Mouse (Mus musculus): Measurements from ENCODE around the gene Exoc4. TPM values are rescaled to one million over a fixed set of nuclear protein-coding genes. Genes with fewer than 3 reads are reported as not detected.

Exoc4 gene
- polyA plus RNA-seq, 1 experiment from 2014 or later, result 5.0 TPM

GRCm38 (mm10) chr6:33870468-33871142 lies 621.7 kb downstream of the Exoc4 start:
- H3K27me3 ChIP-seq (ENCODE audit: insufficient read depth, low read length), result no peaks in the 10 kb centered on the region
- DNase-seq (no peak), ATAC-seq (no peak)
- no peak overlapping the region for H3K9ac ChIP-seq (replicated peaks)
- H3K27ac ChIP-seq (ENCODE audit: low read depth), result no peak overlapping the region
- H3K4me1 ChIP-seq (ENCODE audit: insufficient read depth), result no peaks in the 10 kb centered on the region
- TF ChIP-seq EP300 (IDR thresholded peaks at IDR 0.05; ENCODE audit: low read depth) (no peak), CTCF (IDR thresholded peaks at IDR 0.05; ENCODE audit: low read depth) (no peak)
- no peaks in the 10 kb centered on the region for H3K36me3 ChIP-seq (replicated peaks; ENCODE audit: insufficient read depth, low read length)
- 74% methylated on average over 9 of the region's 9 CpGs for WGBS (ENCODE audit: insufficient replicate concordance)
- no peak overlapping the region for H3K4me2 ChIP-seq (ENCODE audit: low read depth, low read length)
- no peaks in the 10 kb centered on the region for H3K9me3 ChIP-seq (ENCODE audit: low read length)
- no peak overlapping the region for H3K4me3 ChIP-seq (ENCODE audit: low read depth, low read length)

GRCm38 (mm10) chr6:33871286-33871685 lies 622.4 kb downstream of the Exoc4 start:
- TF ChIP-seq CTCF (IDR thresholded peaks at IDR 0.05; ENCODE audit: low read depth), result no peak
- TF ChIP-seq EP300 (IDR thresholded peaks at IDR 0.05; ENCODE audit: low read depth), result no peak
- H3K36me3 ChIP-seq (replicated peaks; ENCODE audit: insufficient read depth, low read length), result no peaks in the 10 kb centered on the region
- H3K4me2 ChIP-seq (ENCODE audit: low read depth, low read length), result no peak overlapping the region
- no peaks in the 10 kb centered on the region for H3K4me1 ChIP-seq (ENCODE audit: insufficient read depth)
- H3K4me3 ChIP-seq (ENCODE audit: low read depth, low read length), result no peak overlapping the region
- no peak overlapping the region for H3K9ac ChIP-seq (replicated peaks)
- ATAC-seq, result no peak
- 78% methylated on average over 1 of the region's 1 CpGs for WGBS (ENCODE audit: insufficient replicate concordance)
- H3K27ac ChIP-seq (ENCODE audit: low read depth), result no peak overlapping the region
- no peaks in the 10 kb centered on the region for H3K9me3 ChIP-seq (ENCODE audit: low read length)
- no peaks in the 10 kb centered on the region for H3K27me3 ChIP-seq (ENCODE audit: insufficient read depth, low read length)
- DNase-seq, result no peak

GRCm38 (mm10) chr6:33872192-33872591 lies 623.3 kb downstream of the Exoc4 start:
- WGBS (ENCODE audit: insufficient replicate concordance), result 40% methylated on average over 1 of the region's 1 CpGs
- Histone ChIP-seq H3K4me3 (ENCODE audit: low read depth, low read length) (no peak overlapping the region), H3K9ac (replicated peaks) (no peak overlapping the region), H3K27me3 (ENCODE audit: insufficient read depth, low read length) (no peaks in the 10 kb centered on the region), H3K36me3 (replicated peaks; ENCODE audit: insufficient read depth, low read length) (no peaks in the 10 kb centered on the region), H3K9me3 (ENCODE audit: low read length) (no peaks in the 10 kb centered on the region), H3K27ac (ENCODE audit: low read depth) (no peak overlapping the region), H3K4me1 (ENCODE audit: insufficient read depth) (no peaks in the 10 kb centered on the region), H3K4me2 (ENCODE audit: low read depth, low read length) (no peak overlapping the region)
- ATAC-seq, result no peak
- no peak for DNase-seq
- TF ChIP-seq CTCF (IDR thresholded peaks at IDR 0.05; ENCODE audit: low read depth) (no peak), EP300 (IDR thresholded peaks at IDR 0.05; ENCODE audit: low read depth) (no peak)

GRCm38 (mm10) chr6:33873000-33873399 lies 624.1 kb downstream of the Exoc4 start:
- DNase-seq, result no peak
- no peak overlapping the region for H3K4me2 ChIP-seq (ENCODE audit: low read depth, low read length)
- WGBS (ENCODE audit: insufficient replicate concordance), result 66% methylated on average over 5 of the region's 5 CpGs
- TF ChIP-seq CTCF (IDR thresholded peaks at IDR 0.05; ENCODE audit: low read depth) (no peak), EP300 (IDR thresholded peaks at IDR 0.05; ENCODE audit: low read depth) (no peak)
- no peaks in the 10 kb centered on the region for H3K27me3 ChIP-seq (ENCODE audit: insufficient read depth, low read length)
- H3K27ac ChIP-seq (ENCODE audit: low read depth), result no peak overlapping the region
- no peak overlapping the region for H3K4me3 ChIP-seq (ENCODE audit: low read depth, low read length)
- H3K9ac ChIP-seq (replicated peaks), result no peak overlapping the region
- no peaks in the 10 kb centered on the region for H3K4me1 ChIP-seq (ENCODE audit: insufficient read depth)
- H3K9me3 ChIP-seq (ENCODE audit: low read length), result no peaks in the 10 kb centered on the region
- ATAC-seq, result no peak
- H3K36me3 ChIP-seq (replicated peaks; ENCODE audit: insufficient read depth, low read length), result no peaks in the 10 kb centered on the region

GRCm38 (mm10) chr6:33874291-33875014 lies 625.6 kb downstream of the Exoc4 start:
- no peak for TF ChIP-seq EP300 (IDR thresholded peaks at IDR 0.05; ENCODE audit: low read depth)
- no peak for TF ChIP-seq CTCF (IDR thresholded peaks at IDR 0.05; ENCODE audit: low read depth)
- WGBS (ENCODE audit: insufficient replicate concordance), result 74% methylated on average over 8 of the region's 8 CpGs
- ATAC-seq (no peak), DNase-seq (no peak)
- Histone ChIP-seq H3K36me3 (replicated peaks; ENCODE audit: insufficient read depth, low read length) (no peaks in the 10 kb centered on the region), H3K4me3 (ENCODE audit: low read depth, low read length) (no peak overlapping the region), H3K4me1 (ENCODE audit: insufficient read depth) (no peaks in the 10 kb centered on the region), H3K9me3 (ENCODE audit: low read length) (no peaks in the 10 kb centered on the region), H3K27ac (ENCODE audit: low read depth) (no peak overlapping the region), H3K4me2 (ENCODE audit: low read depth, low read length) (no peak overlapping the region), H3K27me3 (ENCODE audit: insufficient read depth, low read length) (no peaks in the 10 kb centered on the region), H3K9ac (replicated peaks) (no peak overlapping the region)

GRCm38 (mm10) chr6:33884141-33884683 lies 635.3 kb downstream of the Exoc4 start:
- Histone ChIP-seq H3K4me3 (ENCODE audit: low read depth, low read length) (no peak overlapping the region), H3K9me3 (ENCODE audit: low read length) (no peaks in the 10 kb centered on the region), H3K36me3 (replicated peaks; ENCODE audit: insufficient read depth, low read length) (no peaks in the 10 kb centered on the region), H3K4me1 (ENCODE audit: insufficient read depth) (no peaks in the 10 kb centered on the region), H3K27ac (ENCODE audit: low read depth) (no peak overlapping the region), H3K9ac (replicated peaks) (no peak overlapping the region), H3K27me3 (ENCODE audit: insufficient read depth, low read length) (no peaks in the 10 kb centered on the region), H3K4me2 (ENCODE audit: low read depth, low read length) (no peak overlapping the region)
- no peak for TF ChIP-seq CTCF (IDR thresholded peaks at IDR 0.05; ENCODE audit: low read depth)
- TF ChIP-seq EP300 (IDR thresholded peaks at IDR 0.05; ENCODE audit: low read depth), result no peak
- ATAC-seq (no peak), DNase-seq (no peak)
- 64% methylated on average over 9 of the region's 9 CpGs for WGBS (ENCODE audit: insufficient replicate concordance)
